Mouse (Mus musculus) midbrain, embryonic 12.5 days (tissue): Measurements from ENCODE around the gene Apool. TPM values are rescaled to one million over a fixed set of nuclear protein-coding genes. Genes with fewer than 3 reads are reported as not detected.
A peak's percentile ranks its signal among the peaks of the same experiment; 100 is the strongest.
"Not testable (repeated sequence)": the region's sequence is repeated elsewhere in the genome, so short reads cannot be mapped to it uniquely, and the experiment has no call there.

Source experiments
- ATAC-seq: fragments of 200-750 bp; cut with Nextera tagmentation; 2 replicates; pipeline ENCODE4 v1.8.0; 2017; ENCODE audit warnings: low read depth, moderate TSS enrichment, moderate library complexity; ENCODE audit not compliant: low FRiP score
- H3K27ac ChIP-seq: fragments of 300-500 bp; sonication (generic); replicated peaks from 2 replicates; pipeline ENCODE4 v1.5.1; 2016; ENCODE audit warnings: mild to moderate bottlenecking
- H3K27me3 ChIP-seq: fragments of 300-500 bp; sonication (generic); 2 replicates; pipeline ENCODE4 v1.6.1; 2016; ENCODE audit warnings: mild to moderate bottlenecking
- H3K36me3 ChIP-seq: fragments of 300-500 bp; sonication (generic); 2 replicates; pipeline ENCODE4 v1.6.1; 2016
- H3K4me1 ChIP-seq: fragments of 300-500 bp; sonication (generic); 2 replicates; pipeline ENCODE4 v1.6.1; 2016
- H3K4me2 ChIP-seq: fragments of 300-500 bp; sonication (generic); replicated peaks from 2 replicates; pipeline ENCODE4 v1.6.1; 2016; ENCODE audit warnings: mild to moderate bottlenecking, moderate library complexity
- H3K4me3 ChIP-seq: fragments of 300-500 bp; sonication (generic); 2 replicates; pipeline ENCODE4 v1.5.1; 2016; ENCODE audit warnings: mild to moderate bottlenecking
- H3K9ac ChIP-seq: fragments of 300-500 bp; sonication (generic); replicated peaks from 2 replicates; pipeline ENCODE4 v1.6.1; 2016; ENCODE audit warnings: mild to moderate bottlenecking, moderate library complexity
- H3K9me3 ChIP-seq: fragments of 300-500 bp; sonication (generic); 2 replicates; pipeline ENCODE4 v1.6.1; 2016; ENCODE audit warnings: mild to moderate bottlenecking
- WGBS: fragments of 180-500 bp; shearing (Covaris S2); methylation state at CpG from one replicate; pipeline ENCODE4 v1.1.7; 2016; 5-methylcytosine and 5-hydroxymethylcytosine counted together
- polyA plus RNA-seq: library from polyadenylated mRNA; unstranded; fragments of >200 nt; fragmentation: Nextera tagmentation; extraction: Ambion mirVana; gene quantifications from 2 replicates; pipeline ENCODE4 v1.2.1, GENCODE M21; 2016

Gene Apool
- 51.5 and 53.3 TPM in 2 replicates for polyA plus RNA-seq

DNA sequence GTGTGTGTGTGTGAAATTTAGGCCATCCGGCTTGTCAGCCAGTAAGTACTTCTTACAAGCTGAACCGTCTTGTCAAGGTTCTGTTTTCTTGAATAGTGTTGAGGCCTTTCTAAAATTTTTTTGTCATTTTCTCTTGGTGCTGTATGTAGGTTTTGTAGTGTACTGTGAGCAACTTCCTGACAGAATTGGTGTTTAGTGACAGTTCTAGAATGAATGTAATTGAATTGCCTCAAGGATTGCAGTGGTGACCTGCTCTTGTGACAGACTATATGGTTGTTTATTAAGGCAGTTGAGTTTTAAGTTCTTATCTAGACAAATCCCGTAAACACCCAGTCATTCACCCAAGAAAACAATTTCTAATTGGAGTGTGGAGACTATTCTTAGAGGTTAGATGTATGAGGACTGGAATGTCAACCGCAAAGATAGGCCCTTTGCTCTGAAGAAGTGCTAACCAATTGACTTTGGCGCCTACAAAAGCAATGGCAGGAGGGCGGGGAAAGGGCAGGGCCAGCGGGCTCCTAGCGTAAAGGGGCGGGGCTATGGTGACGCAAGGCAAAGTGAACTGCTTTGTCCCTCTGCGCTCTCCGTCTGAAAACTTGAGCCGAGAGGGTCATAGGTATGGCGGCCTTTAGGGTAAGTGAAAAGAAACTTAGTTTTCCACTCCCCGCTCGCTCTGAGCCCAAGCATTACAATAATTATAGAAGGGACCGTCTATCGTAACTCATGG lies at the start of gene Apool:
TSS of gene Apool (plus strand) at position 531 of the 727 bp plus-strand sequence.
- H3K4me2 ChIP-seq = peak within 1 kb of the TSS; percentile 45
- peak within 1 kb of the TSS; percentile 59 for H3K9ac ChIP-seq
- no peaks in the 10 kb centered on the region for H3K9me3 ChIP-seq
- 0 out of 2 replicates have a peak, but pooled peaks cover 3% of the 10 kb centered on the region for H3K4me1 ChIP-seq
- H3K4me3 ChIP-seq = peak within 1 kb of the TSS; percentile 54
- H3K27ac ChIP-seq = no peak within 1 kb of the TSS
- ATAC-seq = peak; percentile 98
- 26% methylated on average over 18 of the region's 18 CpGs for WGBS
- no peaks in the 10 kb centered on the region for H3K36me3 ChIP-seq
- H3K27me3 ChIP-seq = no peaks in the 10 kb centered on the region

DNA sequence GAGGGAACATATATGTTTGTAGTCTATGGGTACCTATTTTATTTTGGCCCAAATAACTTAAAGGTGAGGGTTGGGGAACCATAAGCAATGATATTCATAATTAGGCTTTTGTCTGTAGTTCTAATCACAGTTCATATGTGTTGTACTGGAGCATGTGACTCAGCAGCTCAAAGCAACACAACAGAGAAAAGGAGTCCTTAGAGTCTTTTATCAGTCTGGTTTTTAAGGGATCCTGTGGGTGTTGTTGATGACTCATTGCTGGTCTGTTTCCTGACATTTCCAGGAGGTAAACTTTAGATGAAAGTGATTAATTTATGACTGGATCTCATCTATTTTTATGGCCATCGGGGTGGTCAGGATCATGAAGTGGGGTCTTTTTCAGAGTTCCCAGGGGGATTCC lies 37.6 kb upstream of the Apool start:
- Histone ChIP-seq H3K4me3 (no peak overlapping the region), H3K9ac (no peak overlapping the region), H3K4me2 (no peak overlapping the region), H3K4me1 (no peaks in the 10 kb centered on the region), H3K36me3 (no peaks in the 10 kb centered on the region), H3K27me3 (no peaks in the 10 kb centered on the region), H3K27ac (no peak overlapping the region), H3K9me3 (no peaks in the 10 kb centered on the region)
- WGBS = 87% methylated on average over 1 of the region's 1 CpGs
- no peak for ATAC-seq

DNA sequence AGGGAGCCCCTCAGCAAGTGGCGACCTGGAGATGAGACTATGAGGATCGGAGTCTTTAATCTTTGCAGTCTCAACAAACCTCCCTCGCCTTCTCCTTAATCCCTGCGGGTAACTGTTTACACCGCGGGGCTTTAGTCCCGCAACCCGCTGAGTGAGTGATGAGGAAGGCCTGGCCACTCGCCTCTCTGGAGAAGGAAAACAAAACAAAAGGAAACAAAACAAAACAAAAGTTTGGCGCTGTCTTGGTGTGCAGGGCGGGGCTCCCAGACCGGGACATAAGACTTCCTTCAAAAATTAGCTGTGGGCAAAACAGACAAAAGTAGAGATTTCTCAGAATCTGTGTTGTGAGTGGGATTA lies 375 bp downstream of the Apool start:
- Histone ChIP-seq H3K36me3 (no peaks in the 10 kb centered on the region), H3K4me3 (peak overlapping the region; percentile 54), H3K4me1 (0 out of 2 replicates have a peak, but pooled peaks cover 3% of the 10 kb centered on the region), H3K27me3 (no peaks in the 10 kb centered on the region), H3K9me3 (no peaks in the 10 kb centered on the region), H3K9ac (peak overlapping the region; percentile 59), H3K27ac (no peak overlapping the region), H3K4me2 (peak overlapping the region; percentile 45)
- ATAC-seq = peak; percentile 73
- 10% methylated on average over 12 of the region's 12 CpGs for WGBS

DNA sequence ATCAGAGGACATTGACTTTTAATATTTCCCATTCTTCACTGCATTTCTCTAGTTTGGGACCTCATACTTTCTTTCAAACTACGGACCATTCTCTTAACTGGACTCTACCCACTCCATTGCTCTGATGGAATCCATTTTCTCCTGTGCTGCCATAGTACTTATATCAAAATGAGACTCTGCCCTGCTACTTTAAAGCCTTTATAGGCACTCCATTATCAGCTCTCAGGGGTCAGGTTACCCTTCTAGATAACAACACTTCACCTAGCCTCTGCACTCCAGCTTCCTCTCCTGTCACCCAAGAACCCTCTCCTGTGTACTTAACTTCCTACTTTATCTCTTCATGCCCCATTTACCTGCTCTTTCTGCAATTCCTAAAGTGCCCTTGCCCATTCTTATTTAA lies 960 bp downstream of the Apool start:
- WGBS = 52% methylated on average over 1 of the region's 1 CpGs
- no peak for ATAC-seq
- no peak overlapping the region for H3K27ac ChIP-seq

DNA sequence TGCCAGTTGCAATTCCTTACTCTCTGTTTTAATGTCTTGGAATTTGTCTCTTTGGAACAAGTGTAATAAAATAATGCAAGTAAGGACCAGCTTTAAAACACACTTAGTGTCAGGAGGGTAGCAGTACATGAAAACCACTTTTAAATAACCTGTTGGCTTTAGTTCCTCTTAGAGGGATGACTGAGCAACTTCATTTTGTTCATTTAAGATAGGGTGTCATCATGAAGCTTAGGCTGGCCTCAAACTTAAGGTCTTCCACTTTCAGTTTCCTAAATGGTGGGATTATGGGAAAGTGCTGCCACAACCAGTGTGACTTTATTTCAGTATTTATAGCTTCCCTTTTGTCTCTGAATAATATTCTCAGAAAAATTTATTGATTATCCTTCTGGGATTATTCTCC lies 9.1 kb downstream of the Apool start:
- Histone ChIP-seq H3K4me3 (no peak overlapping the region), H3K4me1 (no peaks in the 10 kb centered on the region), H3K4me2 (no peak overlapping the region), H3K27me3 (no peaks in the 10 kb centered on the region), H3K36me3 (no peaks in the 10 kb centered on the region), H3K9ac (no peak overlapping the region), H3K9me3 (no peaks in the 10 kb centered on the region), H3K27ac (no peak overlapping the region)
- no peak for ATAC-seq

More for the DNA sequence above, 960 bp downstream of the Apool start:
- H3K4me2 ChIP-seq = peak overlapping the region; percentile 45
- H3K4me3 ChIP-seq = peak overlapping the region; percentile 54
- no peak overlapping the region for H3K9ac ChIP-seq
- no peaks in the 10 kb centered on the region for H3K36me3 ChIP-seq
- no peaks in the 10 kb centered on the region for H3K27me3 ChIP-seq
- 0 out of 2 replicates have a peak, but pooled peaks cover 3% of the 10 kb centered on the region for H3K4me1 ChIP-seq
- no peaks in the 10 kb centered on the region for H3K9me3 ChIP-seq

DNA sequence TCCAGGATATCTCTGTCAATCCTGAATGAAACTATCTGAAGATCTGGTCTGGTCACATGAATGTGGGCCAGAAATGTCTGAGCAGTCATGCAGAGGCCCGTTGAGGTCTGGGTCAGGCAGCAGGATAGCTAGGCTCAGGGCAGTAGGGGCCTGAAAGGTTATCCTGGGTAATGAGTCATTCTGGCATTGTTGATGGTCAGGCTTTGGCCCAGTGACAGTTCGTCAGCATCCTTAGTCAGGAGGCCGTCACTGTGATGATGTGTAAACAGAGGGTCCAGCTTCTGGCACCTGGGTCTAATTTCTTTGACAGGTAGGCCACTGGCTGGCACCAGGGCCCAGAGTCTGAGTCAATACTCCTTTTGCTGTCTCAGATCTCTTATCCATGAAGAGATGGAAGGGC lies 28.4 kb downstream of the Apool start:
- no peak overlapping the region for H3K4me3 ChIP-seq
- ATAC-seq = no peak
- no peaks in the 10 kb centered on the region for H3K36me3 ChIP-seq
- H3K4me2 ChIP-seq = no peak overlapping the region
- 75% methylated on average over 3 of the region's 3 CpGs for WGBS
- no peaks in the 10 kb centered on the region for H3K9me3 ChIP-seq
- H3K27ac ChIP-seq = no peak overlapping the region
- H3K27me3 ChIP-seq = no peaks in the 10 kb centered on the region
- no peak overlapping the region for H3K9ac ChIP-seq
- no peaks in the 10 kb centered on the region for H3K4me1 ChIP-seq

DNA sequence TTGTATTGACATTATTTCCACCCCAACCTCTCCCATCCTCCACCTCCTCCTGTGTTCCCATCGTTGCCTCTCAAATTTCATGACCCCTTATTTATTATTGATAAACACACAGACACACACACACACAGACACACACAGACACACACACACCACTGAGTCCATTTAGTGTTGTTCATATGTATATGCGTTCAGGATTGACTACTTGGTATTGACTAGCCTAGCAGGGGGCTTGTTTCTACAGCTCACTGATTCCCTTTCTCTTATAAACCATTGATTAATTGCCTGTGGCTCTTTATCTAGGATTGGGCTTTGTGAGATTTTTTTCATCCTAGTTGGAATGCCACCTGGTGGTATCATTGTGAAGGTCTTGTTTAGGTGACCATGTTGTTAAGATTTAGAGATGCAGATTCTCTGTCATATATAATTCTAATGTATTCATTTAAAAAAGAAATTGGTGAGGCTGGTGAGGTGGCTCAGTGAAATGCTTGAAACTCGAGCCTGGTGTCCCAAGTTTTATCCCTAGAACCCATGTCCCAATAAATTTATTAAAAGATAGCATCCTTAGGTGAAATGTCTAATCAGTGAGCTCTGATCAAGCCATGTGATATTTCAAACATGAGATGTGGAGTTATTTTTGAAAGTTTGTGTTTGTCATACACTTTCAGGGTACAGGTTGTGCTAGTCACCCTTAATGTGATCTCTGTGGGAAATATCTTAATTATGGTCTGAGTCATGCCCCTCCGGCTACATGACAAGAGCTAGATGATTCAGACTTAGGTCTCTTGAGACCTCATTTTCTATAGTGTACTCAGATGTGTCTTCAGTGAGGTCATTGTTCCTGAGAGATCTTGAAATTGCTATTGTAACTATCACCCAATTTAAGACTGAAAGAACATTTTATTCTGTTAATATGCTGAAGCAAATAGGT lies 36.6 kb downstream of the Apool start:
- no peak overlapping the region for H3K9ac ChIP-seq
- no peaks in the 10 kb centered on the region for H3K27me3 ChIP-seq
- no peaks in the 10 kb centered on the region for H3K36me3 ChIP-seq
- no peaks in the 10 kb centered on the region for H3K4me1 ChIP-seq
- H3K27ac ChIP-seq = 0 out of 2 replicates have a peak overlapping the region, but pooled peaks have one; percentile 10
- H3K4me3 ChIP-seq = no peak overlapping the region
- peak; percentile 69 for ATAC-seq
- no peaks in the 10 kb centered on the region for H3K9me3 ChIP-seq
- 66% methylated on average over 4 of the region's 4 CpGs for WGBS
- H3K4me2 ChIP-seq = no peak overlapping the region

DNA sequence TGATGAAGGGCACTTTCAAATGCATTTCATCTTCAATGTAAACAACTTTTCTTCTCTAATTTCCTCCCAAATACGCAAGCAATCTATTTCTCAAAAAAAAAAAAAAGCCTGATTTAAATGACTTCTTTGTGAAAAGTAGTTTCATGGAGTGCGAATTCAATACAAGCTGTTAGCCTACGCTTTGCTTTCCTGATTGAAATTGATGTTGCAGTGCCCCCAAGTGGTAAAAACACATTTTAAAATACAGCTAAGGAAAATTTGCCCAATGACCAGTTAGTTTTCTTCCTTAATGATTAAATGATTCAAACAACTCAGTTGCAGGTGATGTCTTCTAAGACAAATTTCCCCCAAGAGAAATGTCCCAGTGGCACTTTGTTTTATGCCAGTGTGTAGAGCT lies 37.3 kb downstream of the Apool start:
- ATAC-seq = no peak
- 37% methylated on average over 3 of the region's 3 CpGs for WGBS

DNA sequence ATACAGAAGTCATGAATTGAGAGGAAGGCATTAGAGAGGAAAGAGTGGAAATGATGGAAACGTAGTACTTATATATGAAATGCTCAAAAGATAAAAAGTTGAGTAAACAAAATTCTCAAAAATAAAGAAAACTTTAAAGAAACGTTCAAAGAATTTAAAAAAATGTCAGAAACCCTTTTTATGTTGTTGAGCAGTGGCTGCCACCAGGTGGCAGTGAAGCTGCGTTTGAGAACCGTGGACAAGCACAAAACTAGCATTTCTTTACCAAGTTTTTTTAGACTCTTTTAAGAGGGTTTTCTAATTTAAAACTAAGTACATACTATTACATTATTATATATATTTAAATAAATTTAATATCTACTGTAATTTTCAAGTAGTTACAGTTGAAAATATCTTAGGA lies 57.3 kb downstream of the Apool start:
- peaks cover 6% of the 10 kb centered on the region for H3K9me3 ChIP-seq
- H3K27ac ChIP-seq = no peak overlapping the region
- H3K9ac ChIP-seq = no peak overlapping the region
- H3K4me1 ChIP-seq = no peaks in the 10 kb centered on the region
- 43% methylated on average over 4 of the region's 4 CpGs for WGBS
- no peaks in the 10 kb centered on the region for H3K36me3 ChIP-seq
- H3K4me2 ChIP-seq = no peak overlapping the region
- no peak overlapping the region for H3K4me3 ChIP-seq
- ATAC-seq = no peak
- no peaks in the 10 kb centered on the region for H3K27me3 ChIP-seq

More for the DNA sequence above, 37.3 kb downstream of the Apool start:
- no peaks in the 10 kb centered on the region for H3K36me3 ChIP-seq
- no peaks in the 10 kb centered on the region for H3K9me3 ChIP-seq
- H3K4me2 ChIP-seq = no peak overlapping the region
- H3K27ac ChIP-seq = no peak overlapping the region
- H3K4me1 ChIP-seq = no peaks in the 10 kb centered on the region
- H3K9ac ChIP-seq = no peak overlapping the region
- no peak overlapping the region for H3K4me3 ChIP-seq
- no peaks in the 10 kb centered on the region for H3K27me3 ChIP-seq

DNA sequence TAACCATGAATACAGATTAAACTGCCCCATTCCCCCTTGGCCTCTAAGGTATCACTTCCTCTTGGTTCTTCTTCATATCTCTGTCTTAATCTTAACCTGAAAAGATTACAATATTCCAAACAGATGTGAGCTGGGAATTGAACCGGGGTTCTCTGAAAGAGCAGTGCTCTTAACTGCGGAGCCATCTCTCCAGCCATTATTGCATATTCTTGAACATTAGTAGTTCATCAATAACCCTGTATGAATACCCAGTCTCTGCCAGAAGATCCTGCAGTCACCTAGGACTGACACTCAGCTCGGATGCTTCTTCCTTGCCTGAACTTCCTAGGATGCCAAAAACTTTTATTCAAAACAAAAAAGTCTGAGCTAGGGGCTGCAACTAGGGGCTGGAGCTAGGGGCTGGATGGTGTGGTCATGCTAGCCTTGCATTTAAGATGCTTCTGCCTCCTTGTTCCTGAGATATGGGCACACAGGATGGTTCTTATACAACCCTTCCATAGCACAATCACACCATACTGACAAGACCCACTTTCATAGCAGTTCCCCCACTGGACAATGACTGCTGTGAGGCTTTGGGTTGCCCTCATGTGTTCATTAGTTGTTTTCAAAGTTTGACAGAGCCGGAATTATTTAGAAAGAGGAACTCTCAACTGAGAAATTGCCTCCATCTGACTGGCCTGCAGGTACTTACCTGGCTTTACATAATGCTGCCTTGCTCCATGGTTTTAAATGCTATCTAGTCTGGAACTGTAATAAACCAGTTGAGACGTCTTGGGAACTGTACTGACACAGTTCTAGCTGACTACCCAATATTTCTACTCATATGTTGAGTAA lies 59.7 kb downstream of the Apool start:
- WGBS = 83% methylated on average over 5 of the region's 5 CpGs
- ATAC-seq = peak; percentile 100
- H3K4me2 ChIP-seq, H3K27me3 ChIP-seq, H3K27ac ChIP-seq, H3K9me3 ChIP-seq, H3K9ac ChIP-seq, H3K36me3 ChIP-seq, H3K4me3 ChIP-seq, H3K4me1 ChIP-seq: not testable (repeated sequence)

DNA sequence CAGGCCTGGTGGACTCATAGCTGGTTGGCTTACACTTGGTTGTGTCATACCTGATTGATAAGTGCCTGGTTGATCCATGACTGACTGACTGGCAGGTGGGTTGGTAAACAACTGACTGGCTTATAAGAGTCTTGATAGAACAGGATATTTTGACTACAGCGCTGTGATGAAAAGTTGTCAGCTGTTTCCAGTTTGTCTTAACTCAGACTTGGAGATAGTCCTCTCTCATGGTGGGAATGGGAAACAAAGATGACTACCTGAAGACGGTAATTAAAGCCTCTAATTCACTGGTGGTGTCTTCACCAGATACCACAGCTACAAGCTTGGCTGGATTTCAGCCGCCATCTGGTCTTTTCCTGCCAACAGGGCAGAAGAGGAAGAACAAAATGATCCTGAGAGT lies 95.5 kb downstream of the Apool start, which contains the start of gene Satl1:
TSS of gene Satl1 (minus strand) at position 101 of the 400 bp plus-strand sequence.
- H3K9me3 ChIP-seq = no peaks in the 10 kb centered on the region
- no peak for ATAC-seq
- no peak within 1 kb of the TSS for H3K9ac ChIP-seq
- H3K4me3 ChIP-seq = no peak within 1 kb of the TSS
- WGBS = 90% methylated on average over 3 of the region's 3 CpGs
- no peak within 1 kb of the TSS for H3K4me2 ChIP-seq
- no peak within 1 kb of the TSS for H3K27ac ChIP-seq
- H3K4me1 ChIP-seq = no peaks in the 10 kb centered on the region
- no peaks in the 10 kb centered on the region for H3K27me3 ChIP-seq
- H3K36me3 ChIP-seq = no peaks in the 10 kb centered on the region
